Comparison of ENCODE assay signal across 8 mouse cellular contexts in genomic region chr2:160619831-160620230, GRCm38 (mm10). TPM values are rescaled to one million over a fixed set of nuclear protein-coding genes. Genes with fewer than 3 reads are reported as not detected.
DNase-seq lines count a peak whose midpoint lies in the region; ATAC-seq and TF ChIP-seq lines count a peak whose summit lies in the region.

No protein-coding gene starts in this region.

- H3K27ac ChIP-seq in midbrain, postnatal 0 days (ENCODE audit: low read depth, low read length) = no peak overlapping the region
- no peak overlapping the region for H3K27ac ChIP-seq in midbrain, embryonic 16.5 days (ENCODE audit: low read length)
- H3K27ac ChIP-seq in lung, embryonic 15.5 days = peak overlapping the region; percentile 89
- H3K27ac ChIP-seq in forebrain, embryonic 11.5 days (ENCODE audit: low read depth, low read length) = no peak overlapping the region

- whole genome bisulfite sequencing in midbrain, postnatal 0 days = 52% methylated on average over 9 of the region's 9 CpGs
- WGBS in midbrain, embryonic 16.5 days = 60% methylated on average over 9 of the region's 9 CpGs
- WGBS in lung, embryonic 15.5 days = 4% methylated on average over 9 of the region's 9 CpGs
- 83% methylated on average over 9 of the region's 9 CpGs for WGBS in forebrain, embryonic 11.5 days

- no peak for ATAC-seq in midbrain, postnatal 0 days (ENCODE audit: low FRiP score)
- no peak for ATAC-seq in midbrain, embryonic 16.5 days
- peak; percentile 84 for ATAC-seq in lung, embryonic 15.5 days (ENCODE audit: borderline replicate concordance, extremely low read depth, low FRiP score, low TSS enrichment)
- no peak for ATAC-seq in forebrain, embryonic 11.5 days (replicated peaks; ENCODE audit: low FRiP score)

- no peaks in the 10 kb centered on the region for H3K27me3 ChIP-seq in midbrain, postnatal 0 days (ENCODE audit: insufficient read depth, low read length)
- no peaks in the 10 kb centered on the region for H3K27me3 ChIP-seq in midbrain, embryonic 16.5 days (ENCODE audit: control insufficient read depth, insufficient read depth, low read depth, low read length)
- no peaks in the 10 kb centered on the region for H3K27me3 ChIP-seq in lung, embryonic 15.5 days
- no peaks in the 10 kb centered on the region for H3K27me3 ChIP-seq in forebrain, embryonic 11.5 days (ENCODE audit: control insufficient read depth, insufficient read depth, low read length)

- no peak for TF ChIP-seq CTCF in midbrain, postnatal 0 days (IDR thresholded peaks at IDR 0.05)

- H3K4me1 ChIP-seq in midbrain, postnatal 0 days (ENCODE audit: insufficient read depth, low read length) = no peaks in the 10 kb centered on the region
- peaks cover 2% of the 10 kb centered on the region; the same call in 1 of the 2 replicates for H3K4me1 ChIP-seq in midbrain, embryonic 16.5 days (ENCODE audit: control insufficient read depth, insufficient read depth, low read length)
- peaks cover 39% of the 10 kb centered on the region for H3K4me1 ChIP-seq in lung, embryonic 15.5 days
- H3K4me1 ChIP-seq in forebrain, embryonic 11.5 days (replicated peaks; ENCODE audit: control insufficient read depth, insufficient read depth, low read length) = no peaks in the 10 kb centered on the region

- H3K36me3 ChIP-seq in midbrain, postnatal 0 days (ENCODE audit: insufficient read depth, low read length) = no peaks in the 10 kb centered on the region
- H3K36me3 ChIP-seq in midbrain, embryonic 16.5 days (ENCODE audit: control insufficient read depth, insufficient read depth, low read length) = no peaks in the 10 kb centered on the region
- no peaks in the 10 kb centered on the region for H3K36me3 ChIP-seq in lung, embryonic 15.5 days
- no peaks in the 10 kb centered on the region for H3K36me3 ChIP-seq in forebrain, embryonic 11.5 days (ENCODE audit: control insufficient read depth, insufficient read depth, low read length)

- H3K9ac ChIP-seq in midbrain, postnatal 0 days (replicated peaks; ENCODE audit: low read length, poor library complexity, severe bottlenecking) = no peak overlapping the region
- no peak overlapping the region for H3K9ac ChIP-seq in midbrain, embryonic 16.5 days (ENCODE audit: low read depth, low read length)
- H3K9ac ChIP-seq in lung, embryonic 15.5 days = no peak overlapping the region
- H3K9ac ChIP-seq in forebrain, embryonic 11.5 days (ENCODE audit: low read length) = no peak overlapping the region

- no peak overlapping the region for H3K4me3 ChIP-seq in midbrain, postnatal 0 days (ENCODE audit: low read depth, low read length)
- no peak overlapping the region for H3K4me3 ChIP-seq in midbrain, embryonic 16.5 days (ENCODE audit: low read depth, low read length)
- H3K4me3 ChIP-seq in lung, embryonic 15.5 days = no peak overlapping the region
- no peak overlapping the region for H3K4me3 ChIP-seq in forebrain, embryonic 11.5 days (ENCODE audit: low read depth, low read length)

- peak; percentile 72 for DNase-seq in midbrain, postnatal 0 days (ENCODE audit: low spot score)
- peak; percentile 52 for DNase-seq in gastrocnemius, postnatal 10 days
- DNase-seq in kidney, adult 18-20 months = peak; percentile 51
- DNase-seq in yolk sac, embryonic 10.5 days (ENCODE audit: low spot score) = no peak
- no peak for DNase-seq in layer of hippocampus, adult 18-20 months (ENCODE audit: low spot score in 2 of 2)
- DNase-seq in forebrain, embryonic 11.5 days (ENCODE audit: low spot score) = no peak

- no peaks in the 10 kb centered on the region for H3K9me3 ChIP-seq in midbrain, postnatal 0 days (ENCODE audit: low read length)
- H3K9me3 ChIP-seq in midbrain, embryonic 16.5 days (replicated peaks; ENCODE audit: control insufficient read depth, low read length, poor library complexity, severe bottlenecking) = no peaks in the 10 kb centered on the region
- no peaks in the 10 kb centered on the region for H3K9me3 ChIP-seq in lung, embryonic 15.5 days
- H3K9me3 ChIP-seq in forebrain, embryonic 11.5 days (ENCODE audit: control insufficient read depth, low read length) = no peaks in the 10 kb centered on the region

- H3K4me2 ChIP-seq in midbrain, postnatal 0 days (ENCODE audit: low read depth, low read length, poor library complexity, severe bottlenecking) = no peak overlapping the region
- no peak overlapping the region for H3K4me2 ChIP-seq in midbrain, embryonic 16.5 days (ENCODE audit: low read length)
- H3K4me2 ChIP-seq in lung, embryonic 15.5 days = peak overlapping the region; percentile 26; the same call in 1 of the 2 replicates
- no peak overlapping the region for H3K4me2 ChIP-seq in forebrain, embryonic 11.5 days (ENCODE audit: low read depth, low read length, severe bottlenecking)

RNA-seq across cellular contexts. Expression of gene Top1, which starts 25.9 kb away (rescaled TPM):
- total RNA-seq in midbrain, postnatal 0 days (2014; rRNA removed) = 31.1 and 51.0 TPM in 2 replicates
- polyA plus RNA-seq in midbrain, postnatal 0 days (2015; fragmentation: Nextera tagmentation; extraction: Ambion mirVana) = 43.3 and 52.2 TPM in 2 replicates
- 68.7 and 76.8 TPM in 2 replicates for polyA plus RNA-seq in midbrain, embryonic 16.5 days (2015; fragmentation: Nextera tagmentation; extraction: Ambion mirVana)
- total RNA-seq in gastrocnemius, postnatal 10 days (2021) = 10 to 100 TPM; 42.3 to 54.4 TPM
- 69.8 and 69.9 TPM in 2 replicates for polyA plus RNA-seq in lung, embryonic 15.5 days (2015; fragmentation: Nextera tagmentation; extraction: Ambion mirVana)
- 10 to 100 TPM; 79.0 to 80.3 TPM for total RNA-seq in layer of hippocampus, adult 18-20 months (2021)
- polyA plus RNA-seq in forebrain, embryonic 11.5 days (2014; fragmentation: Nextera tagmentation; extraction: Ambion mirVana) = 118 and 140 TPM in 2 replicates

Comparison
In these comparisons a context has a peak if more than half of its experiments do, and no peak if none do; other contexts are left out.
1. DNase-seq: peak in midbrain, postnatal 0 days (single experiment), gastrocnemius, postnatal 10 days (single experiment) and kidney, adult 18-20 months (single experiment); none in yolk sac, embryonic 10.5 days (single experiment), layer of hippocampus, adult 18-20 months (0 of 2) and forebrain, embryonic 11.5 days (single experiment).